Mouse (Mus musculus) CH12.LX (cell line): ENCODE measurements around the gene Ago4.

Experiments
- CTCF ChIP-seq, 2 experiments: IDR thresholded peaks in 1 of 2; conservative IDR thresholded peaks in 1 of 2; 2 replicates each; pipeline ENCODE4 v1.5.1; 2011 to 2012; ENCODE audit warnings: low read depth in 2 of 2, low read length in 2 of 2, improper control_type of control experiment in 1 of 2, inconsistent platforms in 1 of 2, mild to moderate bottlenecking in 1 of 2, moderate library complexity in 1 of 2
- EP300 ChIP-seq: IDR thresholded peaks from 2 replicates; pipeline ENCODE4 v1.6.1; 2011; ENCODE audit warnings: low read length, improper control_type of control experiment
- POLR2A ChIP-seq: IDR thresholded peaks from 2 replicates; pipeline ENCODE4 v1.6.1; 2011; ENCODE audit warnings: low read depth, mild to moderate bottlenecking, improper control_type of control experiment, low read length
- RAD21 ChIP-seq: IDR thresholded peaks from 2 replicates; pipeline ENCODE4 v1.6.1; 2011; ENCODE audit warnings: low read depth, mild to moderate bottlenecking, low read length, improper control_type of control experiment, moderate library complexity
- USF1 ChIP-seq: IDR thresholded peaks from 2 replicates; pipeline ENCODE4 v1.6.1; 2014; ENCODE audit warnings: low read depth, mild to moderate bottlenecking, inconsistent platforms, low read length, improper control_type of control experiment
- ZKSCAN1 ChIP-seq: IDR thresholded peaks from 2 replicates; pipeline ENCODE4 v1.6.1; 2012; ENCODE audit warnings: low read depth, inconsistent platforms, low read length, improper control_type of control experiment, borderline replicate concordance

DNA sequence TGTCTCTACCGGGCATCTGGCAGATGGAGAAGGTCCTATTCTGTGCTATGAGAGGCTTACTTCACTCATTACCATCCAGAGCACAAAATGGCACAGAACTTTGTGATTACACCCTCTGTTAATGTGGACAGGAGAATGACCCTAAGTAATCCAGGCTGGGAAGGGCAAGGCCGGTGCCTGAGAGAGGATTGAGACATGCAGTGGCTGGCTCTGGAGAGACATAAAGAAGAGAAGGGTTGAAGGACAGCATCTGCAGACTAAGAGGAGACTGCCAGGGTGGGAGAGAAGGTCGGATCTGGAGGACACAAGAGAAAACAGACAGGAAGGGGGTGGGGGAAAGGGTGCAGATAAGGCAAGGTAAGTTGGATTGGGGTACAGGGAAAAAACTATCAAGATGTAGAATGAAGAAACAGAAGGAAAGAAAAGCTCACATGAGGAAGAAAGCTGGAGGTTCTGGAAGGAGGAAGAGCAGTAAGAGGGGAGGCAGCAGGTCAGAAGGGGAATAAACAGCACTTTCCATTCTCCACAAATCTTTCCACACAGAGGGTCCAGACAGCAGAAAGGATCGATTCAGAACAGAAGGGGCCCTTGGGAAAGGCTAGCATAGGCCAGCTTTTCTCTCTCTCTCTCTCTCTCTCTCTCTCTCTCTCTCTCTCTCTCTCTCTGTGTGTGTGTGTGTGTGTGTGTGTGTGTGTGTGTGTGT is 68.9 kb downstream of the Ago4 start:
- TF ChIP-seq RAD21, result no peak
- no peak for TF ChIP-seq CTCF (conservative IDR thresholded peaks at IDR 0.05 in 1 of 2, IDR thresholded peaks at IDR 0.05 in 1 of 2; ENCODE audit: low read depth in 2 of 2, low read length in 2 of 2)
- TF ChIP-seq EP300, result no peak
- no peak for TF ChIP-seq USF1
- TF ChIP-seq ZKSCAN1, result no peak
- TF ChIP-seq POLR2A, result no peak
